Comparison of ENCODE assay signal across 19 mouse cellular contexts in the genomic region with DNA sequence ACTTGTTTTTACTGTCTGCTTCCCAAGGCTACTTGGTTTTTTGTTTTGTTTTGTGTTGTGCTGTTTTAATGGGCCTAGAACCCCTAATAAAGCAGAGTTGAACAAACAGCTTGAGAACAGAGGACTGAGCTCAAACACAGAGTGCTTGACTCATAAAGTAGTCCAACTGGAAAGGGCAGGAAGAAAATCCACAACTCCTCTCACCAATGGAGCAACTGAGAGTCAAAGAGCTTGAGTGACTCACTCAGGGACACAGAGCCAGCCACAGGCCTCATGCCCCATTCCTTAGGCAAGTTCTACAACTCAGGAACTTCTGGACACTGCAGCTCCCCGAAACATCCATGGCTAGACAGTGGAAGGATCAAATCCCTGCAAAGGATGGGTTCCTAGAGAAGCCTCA. TPM values are rescaled to one million over a fixed set of nuclear protein-coding genes. Genes with fewer than 3 reads are reported as not detected.
DNase-seq lines count a peak whose midpoint lies in the region; ATAC-seq and TF ChIP-seq lines count a peak whose summit lies in the region.
"Had no signal": no experiment of that assay in that cellular context is flagged by ENCODE, and none has a peak within 500 bp of the region (broad histone marks: within the 10 kb centered on the region; RNA-seq: fewer than 3 reads in every experiment).

No protein-coding gene starts in this region.

- 63% methylated on average over 1 of the region's 1 CpGs for WGBS in lung, embryonic 14.5 days
- 63% methylated on average over 1 of the region's 1 CpGs for WGBS in lung, adult 2 months
- whole genome bisulfite sequencing in limb, embryonic 12.5 days: 84% methylated on average over 1 of the region's 1 CpGs
- 68% methylated on average over 1 of the region's 1 CpGs for WGBS in stomach, postnatal 0 days
- 89% methylated on average over 1 of the region's 1 CpGs for WGBS in hindbrain, embryonic 10.5 days
- WGBS in heart, adult 2 months: 92% methylated on average over 1 of the region's 1 CpGs

- DNase-seq in adrenal gland, adult 2 months: peak; percentile 50
- no peak for DNase-seq in adrenal gland, postnatal 10 days
- DNase-seq in lung, embryonic 14.5 days: peak; percentile 21
- DNase-seq in lung, adult 2 months: no peak
- DNase-seq in stomach, postnatal 0 days (ENCODE audit: low spot score): peak; percentile 53
- no peak for DNase-seq in hindbrain, embryonic 10.5 days (ENCODE audit: low spot score)
- no peak for DNase-seq in heart, adult 2 months
- DNase-seq: cerebellum, adult 11-12 months; cerebellum, postnatal 36 days; kidney, postnatal 10 days; left cerebral cortex, postnatal 4 days; right cerebral cortex, postnatal 4 days had no signal

- TF ChIP-seq CTCF in lung, embryonic 14.5 days (IDR thresholded peaks at IDR 0.05; ENCODE audit: low read depth): no peak
- TF ChIP-seq CTCF in lung, adult 2 months (IDR thresholded peaks at IDR 0.05; ENCODE audit: insufficient read depth, low read length): no peak
- TF ChIP-seq CTCF in stomach, postnatal 0 days (IDR thresholded peaks at IDR 0.05; ENCODE audit: low read depth): no peak
- TF ChIP-seq CTCF in heart, adult 2 months (IDR thresholded peaks at IDR 0.05): no peak

- H3K27ac ChIP-seq in lung, embryonic 14.5 days (ENCODE audit: low read depth): peak overlapping the region; percentile 4
- 0 out of 2 replicates have a peak overlapping the region, but pooled peaks have one; percentile 9 for H3K27ac ChIP-seq in limb, embryonic 12.5 days
- peak overlapping the region; percentile 77 for H3K27ac ChIP-seq in stomach, postnatal 0 days (replicated peaks)
- H3K27ac ChIP-seq in hindbrain, embryonic 10.5 days: no peak overlapping the region
- no peak overlapping the region for H3K27ac ChIP-seq in heart, adult 2 months
- H3K27ac ChIP-seq: liver, embryonic 14.5 days; midbrain, embryonic 15.5 days had no signal

- H3K79me2 ChIP-seq in heart, adult 2 months (replicated peaks; ENCODE audit: control insufficient read depth, insufficient read depth, low read length): no peaks in the 10 kb centered on the region

- H3K36me3 ChIP-seq in lung, embryonic 14.5 days (ENCODE audit: insufficient read depth): no peaks in the 10 kb centered on the region
- H3K36me3 ChIP-seq in limb, embryonic 12.5 days: no peaks in the 10 kb centered on the region
- H3K36me3 ChIP-seq in stomach, postnatal 0 days (ENCODE audit: control insufficient read depth, insufficient read depth, low read length): no peaks in the 10 kb centered on the region
- H3K36me3 ChIP-seq in hindbrain, embryonic 10.5 days: no peaks in the 10 kb centered on the region
- no peaks in the 10 kb centered on the region for H3K36me3 ChIP-seq in heart, adult 2 months (ENCODE audit: control insufficient read depth, insufficient read depth, low read length)
- H3K36me3 ChIP-seq: midbrain, embryonic 15.5 days had no signal

- peak; percentile 74 for TF ChIP-seq EP300 in stomach, postnatal 0 days (optimal IDR thresholded peaks at IDR 0.05)
- TF ChIP-seq EP300 in heart, adult 2 months (IDR thresholded peaks at IDR 0.05; ENCODE audit: insufficient read depth, low read depth, low read length): no peak

- no peak for TF ChIP-seq POLR2A in lung, adult 2 months (IDR thresholded peaks at IDR 0.05; ENCODE audit: borderline replicate concordance, extremely low read depth, low read depth, low read length)
- no peak for TF ChIP-seq POLR2A in heart, adult 2 months (IDR thresholded peaks at IDR 0.05; ENCODE audit: insufficient read depth, low read depth, low read length)

- no peak overlapping the region for H3K4me3 ChIP-seq in lung, embryonic 14.5 days (ENCODE audit: low read depth, low read length)
- no peak overlapping the region for H3K4me3 ChIP-seq in lung, adult 2 months (replicated peaks; ENCODE audit: extremely low read depth, low read depth, low read length)
- no peak overlapping the region for H3K4me3 ChIP-seq in limb, embryonic 12.5 days (replicated peaks)
- no peak overlapping the region for H3K4me3 ChIP-seq in stomach, postnatal 0 days (ENCODE audit: low read depth, low read length)
- no peak overlapping the region for H3K4me3 ChIP-seq in hindbrain, embryonic 10.5 days
- no peak overlapping the region for H3K4me3 ChIP-seq in heart, adult 2 months
- H3K4me3 ChIP-seq: megakaryocyte, embryonic 14.5 days; midbrain, embryonic 15.5 days had no signal

- no peaks in the 10 kb centered on the region for H3K9me3 ChIP-seq in lung, embryonic 14.5 days (ENCODE audit: low read depth, low read length)
- no peaks in the 10 kb centered on the region for H3K9me3 ChIP-seq in limb, embryonic 12.5 days
- H3K9me3 ChIP-seq in stomach, postnatal 0 days (ENCODE audit: control insufficient read depth, low read length): no peaks in the 10 kb centered on the region
- H3K9me3 ChIP-seq in hindbrain, embryonic 10.5 days: no peaks in the 10 kb centered on the region
- H3K9me3 ChIP-seq: megakaryocyte, embryonic 14.5 days; midbrain, embryonic 15.5 days had no signal

- H3K4me2 ChIP-seq in lung, embryonic 14.5 days: no peak overlapping the region
- no peak overlapping the region for H3K4me2 ChIP-seq in limb, embryonic 12.5 days
- no peak overlapping the region for H3K4me2 ChIP-seq in stomach, postnatal 0 days (replicated peaks; ENCODE audit: low read depth)
- H3K4me2 ChIP-seq: midbrain, embryonic 15.5 days had no signal

- no peak for ATAC-seq in lung, embryonic 14.5 days (ENCODE audit: insufficient read depth)
- ATAC-seq in limb, embryonic 12.5 days (ENCODE audit: insufficient number of reproducible peaks, insufficient read depth, low FRiP score, low TSS enrichment, low read depth): no peak
- ATAC-seq in stomach, postnatal 0 days (ENCODE audit: low FRiP score, low TSS enrichment): peak; percentile 57
- ATAC-seq: forebrain, embryonic 16.5 days; inflammation-experienced regulatory T-cells, adult 6 months; midbrain, embryonic 15.5 days had no signal

- no peak overlapping the region for H3K9ac ChIP-seq in lung, embryonic 14.5 days
- H3K9ac ChIP-seq in limb, embryonic 12.5 days (replicated peaks): no peak overlapping the region
- H3K9ac ChIP-seq in stomach, postnatal 0 days (ENCODE audit: low read length): no peak overlapping the region
- no peak overlapping the region for H3K9ac ChIP-seq in heart, adult 2 months (ENCODE audit: low read depth, low read length)
- H3K9ac ChIP-seq: liver, embryonic 14.5 days; midbrain, embryonic 15.5 days had no signal

- no peaks in the 10 kb centered on the region; the same call in 1 of the 2 replicates for H3K4me1 ChIP-seq in lung, embryonic 14.5 days (ENCODE audit: insufficient read depth)
- peaks cover 4% of the 10 kb centered on the region for H3K4me1 ChIP-seq in lung, adult 2 months (ENCODE audit: control insufficient read depth, insufficient read depth, low read length)
- peaks cover 17% of the 10 kb centered on the region for H3K4me1 ChIP-seq in limb, embryonic 12.5 days (replicated peaks)
- peaks cover 2% of the 10 kb centered on the region; the same call in 1 of the 2 replicates for H3K4me1 ChIP-seq in stomach, postnatal 0 days (replicated peaks; ENCODE audit: control insufficient read depth, insufficient read depth)
- H3K4me1 ChIP-seq in hindbrain, embryonic 10.5 days (replicated peaks): peaks cover 11% of the 10 kb centered on the region
- peaks cover 2% of the 10 kb centered on the region for H3K4me1 ChIP-seq in heart, adult 2 months (ENCODE audit: control insufficient read depth, insufficient read depth, low read length)
- H3K4me1 ChIP-seq: midbrain, embryonic 15.5 days had no signal

- H3K27me3 ChIP-seq in lung, embryonic 14.5 days (ENCODE audit: insufficient read depth, low read length): no peaks in the 10 kb centered on the region
- H3K27me3 ChIP-seq in limb, embryonic 12.5 days: no peaks in the 10 kb centered on the region
- H3K27me3 ChIP-seq in stomach, postnatal 0 days (ENCODE audit: control insufficient read depth, insufficient read depth, low read length): no peaks in the 10 kb centered on the region
- H3K27me3 ChIP-seq in hindbrain, embryonic 10.5 days (ENCODE audit: insufficient read depth, poor library complexity, severe bottlenecking): no peaks in the 10 kb centered on the region
- H3K27me3 ChIP-seq in heart, adult 2 months (ENCODE audit: control insufficient read depth, insufficient read depth, low read length): no peaks in the 10 kb centered on the region
- H3K27me3 ChIP-seq: CH12.LX; midbrain, embryonic 15.5 days had no signal

- intact Hi-C loops in heart, adult 2 months (cut with DNase I): no loop called here

RNA-seq across cellular contexts. Expression of a gene that starts 14.0 kb away (rescaled TPM):
- 100 to 1,000 TPM; 191 to 215 TPM for total RNA-seq in adrenal gland, adult 2 months (2021)
- polyA plus RNA-seq in adrenal gland, adult 2 months (2012; rRNA removed): 458 and 470 TPM in 2 replicates
- 100 to 1,000 TPM; 190 to 228 TPM for total RNA-seq in adrenal gland, postnatal 10 days (2021)
- 190 and 192 TPM in 2 replicates for polyA plus RNA-seq in lung, embryonic 14.5 days (2014; fragmentation: Nextera tagmentation; extraction: Ambion mirVana)
- 261 and 286 TPM in 2 replicates for polyA plus RNA-seq in lung, adult 2 months (2012; rRNA removed)
- 80.7 and 89.8 TPM in 2 replicates for polyA plus RNA-seq in limb, embryonic 12.5 days (2016; fragmentation: Nextera tagmentation; extraction: Ambion mirVana)
- polyA plus RNA-seq in stomach, postnatal 0 days (2015; fragmentation: Nextera tagmentation; extraction: Ambion mirVana): 90.8 and 98.5 TPM in 2 replicates
- polyA plus RNA-seq in hindbrain, embryonic 10.5 days (2016; fragmentation: Nextera tagmentation; extraction: Ambion mirVana): 106 and 117 TPM in 2 replicates
- 10 to 100 TPM; 74.4 to 79.4 TPM for total RNA-seq in heart, adult 2 months (2021)
- 43.3 and 65.0 TPM in 2 replicates for polyA plus RNA-seq in heart, adult 2 months (2012; rRNA removed)

Comparison
In these comparisons a context has a peak if more than half of its experiments do, and no peak if none do; other contexts are left out.
1. DNase-seq: peak in adrenal gland, adult 2 months (single experiment), lung, embryonic 14.5 days (single experiment) and stomach, postnatal 0 days (single experiment); none in adrenal gland, postnatal 10 days (single experiment), lung, adult 2 months (single experiment), hindbrain, embryonic 10.5 days (single experiment) and heart, adult 2 months (0 of 2).
2. H3K27ac ChIP-seq: peak in lung, embryonic 14.5 days (single experiment), limb, embryonic 12.5 days (single experiment) and stomach, postnatal 0 days (single experiment); none in hindbrain, embryonic 10.5 days (single experiment) and heart, adult 2 months (single experiment).